Mouse (Mus musculus) kidney, adult 2 months (tissue): Measurements from ENCODE around the gene Atp23.

Source experiments
- CTCF ChIP-seq: fragments of 200-500 bp; conservative IDR thresholded peaks from 2 replicates; pipeline ENCODE4 v1.5.1; 2011; ENCODE audit warnings: low read depth, mild to moderate bottlenecking, control low read depth, low read length, moderate library complexity, mixed read lengths; ENCODE audit not compliant: insufficient read depth, insufficient read length
- POLR2A ChIP-seq: fragments of 200-500 bp; IDR thresholded peaks from one replicate; pipeline ENCODE4 v1.6.1; 2011; ENCODE audit warnings: low read depth, low read length, control low read depth

- TF ChIP-seq CTCF, result no peak
- no peak for TF ChIP-seq POLR2A
Measured at GRCm38 (mm10) chr10:126950572-126950971, 49.4 kb upstream of the Atp23 start.
